Mouse (Mus musculus) cerebellum, postnatal 14 days (tissue): Measurements from ENCODE around the gene Btn2a2.
A peak's percentile ranks its signal among the peaks of the same experiment; 100 is the strongest.

Experiments
- DNase-seq, 2 experiments: peaks; one replicate each; pipeline ENCODE4 v3.0.0; 2021; ENCODE audit warnings: mixed read lengths in 2 of 2

Btn2a2 gene

DNA sequence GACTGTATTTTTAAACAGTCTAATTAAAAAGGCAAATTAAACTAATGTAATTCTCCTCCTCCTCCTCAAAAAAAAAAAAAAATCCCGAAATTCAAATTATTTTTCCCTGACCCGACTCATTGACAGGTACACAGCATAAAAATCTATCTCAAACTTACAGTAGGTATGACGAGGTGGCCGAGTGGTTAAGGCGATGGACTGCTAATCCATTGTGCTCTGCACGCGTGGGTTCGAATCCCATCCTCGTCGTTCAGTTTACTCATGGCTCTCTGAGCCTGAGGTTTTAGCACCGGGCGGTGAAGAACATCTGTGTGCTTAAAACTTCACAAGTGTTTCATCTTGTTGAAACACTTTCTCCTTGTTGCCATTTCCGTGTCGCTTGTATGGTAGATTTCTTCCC lies 33.0 kb upstream of the Btn2a2 start:
- DNase-seq = peak; percentile 78 to 86

DNA sequence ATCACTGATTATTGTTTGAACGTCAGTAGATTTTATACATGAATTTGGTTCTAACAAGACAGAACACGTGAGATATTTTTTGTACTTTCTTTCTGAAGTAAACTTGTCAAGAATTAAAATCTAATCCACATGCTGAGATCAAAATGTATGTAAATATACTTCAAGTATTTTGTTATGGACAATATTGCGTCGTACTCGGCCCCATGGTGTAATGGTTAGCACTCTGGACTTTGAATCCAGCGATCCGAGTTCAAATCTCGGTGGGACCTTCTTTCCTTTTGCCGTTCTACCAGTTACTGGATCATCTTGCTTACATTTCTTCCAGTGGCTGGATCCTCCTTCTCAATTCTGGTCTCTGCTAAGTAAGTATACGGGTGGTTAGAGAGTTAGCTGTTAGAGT lies 30.8 kb upstream of the Btn2a2 start:
- peak; percentile 82 to 83 for DNase-seq

DNA sequence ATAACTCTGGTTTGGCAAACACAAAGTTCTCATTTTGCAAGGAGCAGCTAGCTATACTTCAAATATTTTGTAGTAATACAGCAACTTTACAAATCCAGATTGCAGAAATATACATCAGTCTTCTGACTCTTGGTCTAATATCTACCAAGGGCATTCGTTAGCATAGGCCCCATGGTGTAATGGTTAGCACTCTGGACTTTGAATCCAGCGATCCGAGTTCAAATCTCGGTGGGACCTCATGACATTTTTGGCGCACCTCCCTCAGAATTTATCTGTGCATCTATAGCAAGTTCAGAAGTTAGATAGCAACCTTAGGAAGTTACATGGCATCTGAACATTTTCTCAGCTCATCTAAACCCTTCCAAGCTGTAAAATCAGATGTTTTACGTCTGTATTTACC lies 30.2 kb upstream of the Btn2a2 start:
- DNase-seq = peak; percentile 87 to 88

- no peak for DNase-seq
Observed at GRCm38 (mm10) chr13:23518295-23518603, 29.6 kb upstream of the Btn2a2 start.

- peak; percentile 91 to 93 for DNase-seq
Observed at GRCm38 (mm10) chr13:23517603-23518294, 29.1 kb upstream of the Btn2a2 start.

- DNase-seq = peak; percentile 87 to 90
Observed at GRCm38 (mm10) chr13:23516822-23517602, 28.4 kb upstream of the Btn2a2 start.

GRCm38 (mm10) chr13:23515826-23516620 lies 27.4 kb upstream of the Btn2a2 start:
- no peak for DNase-seq

- no peak for DNase-seq
Observed at GRCm38 (mm10) chr13:23515281-23515680, 26.6 kb upstream of the Btn2a2 start.

DNA sequence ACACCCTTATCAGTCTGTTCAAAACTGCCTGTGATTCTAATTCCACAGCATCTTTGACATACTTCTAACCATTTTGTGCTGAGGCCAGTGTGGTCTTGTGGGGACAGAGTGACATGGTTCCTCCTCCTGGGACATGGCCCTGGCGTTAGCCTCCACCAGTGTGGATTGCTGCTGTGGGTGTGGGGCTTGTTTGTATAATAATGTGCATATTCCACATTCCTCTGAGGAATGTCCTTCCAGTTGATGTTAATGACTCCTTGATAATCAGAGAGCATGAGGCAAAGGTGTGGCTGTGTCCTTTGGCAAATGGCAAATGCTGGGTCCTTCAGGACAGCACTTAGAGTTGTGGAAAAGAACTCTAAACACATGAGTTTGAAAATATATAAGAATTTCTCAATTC lies 24.9 kb upstream of the Btn2a2 start:
- no peak for DNase-seq

DNA sequence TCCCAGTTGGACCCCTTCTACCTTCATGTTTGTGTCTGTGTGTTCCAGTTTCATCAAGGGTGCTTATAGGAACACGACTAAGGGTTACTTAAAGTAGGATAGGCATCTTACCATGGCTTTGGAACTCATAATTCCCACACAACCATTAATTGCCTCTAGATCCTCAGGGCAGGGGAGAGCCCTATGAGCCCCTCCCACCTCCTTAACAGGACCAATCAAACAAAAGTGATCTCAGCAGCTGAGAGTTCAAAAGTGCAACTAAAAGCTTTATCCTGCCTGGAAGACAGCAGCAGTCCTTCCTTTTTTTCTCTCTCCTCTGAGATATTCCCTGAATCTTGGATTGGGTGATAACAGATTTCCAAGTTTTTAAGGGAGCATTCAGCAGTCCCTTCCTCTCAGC lies 21.5 kb upstream of the Btn2a2 start:
- no peak for DNase-seq

DNA sequence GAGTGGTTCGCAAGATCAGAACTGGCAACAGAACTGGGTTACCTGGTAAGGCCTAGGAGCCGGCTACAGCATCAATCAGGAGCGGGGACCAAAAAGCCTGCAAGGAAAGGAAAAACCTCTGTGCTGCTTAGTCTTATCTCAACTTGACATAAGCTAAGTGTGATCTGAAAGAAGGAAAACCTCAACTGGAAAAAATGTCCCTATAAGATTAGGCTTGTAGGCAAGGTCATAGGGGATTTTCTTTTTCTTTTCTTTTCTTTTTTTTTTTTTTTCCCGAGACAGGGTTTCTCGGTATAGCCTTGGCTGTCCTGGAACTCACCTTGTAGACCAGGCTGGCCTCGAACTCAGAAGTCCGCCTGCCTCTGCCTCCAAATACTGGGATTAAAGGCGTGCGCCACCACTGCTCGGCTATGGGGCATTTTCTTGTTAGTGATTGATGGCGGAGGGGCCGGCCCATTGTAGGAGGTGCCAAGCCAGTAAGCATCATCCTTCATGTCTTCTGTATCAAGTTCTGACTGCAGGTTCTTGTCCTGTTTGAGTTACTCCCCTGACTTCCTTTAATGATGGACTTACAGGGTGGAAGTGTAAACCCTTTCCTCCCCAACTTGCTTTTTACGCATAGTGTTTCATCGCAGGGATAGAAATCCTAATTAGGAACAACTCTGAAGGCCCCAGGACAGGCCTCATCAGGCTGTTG lies 18.3 kb upstream of the Btn2a2 start:
- DNase-seq = peak in 1 of 2 experiments; percentile 12

DNA sequence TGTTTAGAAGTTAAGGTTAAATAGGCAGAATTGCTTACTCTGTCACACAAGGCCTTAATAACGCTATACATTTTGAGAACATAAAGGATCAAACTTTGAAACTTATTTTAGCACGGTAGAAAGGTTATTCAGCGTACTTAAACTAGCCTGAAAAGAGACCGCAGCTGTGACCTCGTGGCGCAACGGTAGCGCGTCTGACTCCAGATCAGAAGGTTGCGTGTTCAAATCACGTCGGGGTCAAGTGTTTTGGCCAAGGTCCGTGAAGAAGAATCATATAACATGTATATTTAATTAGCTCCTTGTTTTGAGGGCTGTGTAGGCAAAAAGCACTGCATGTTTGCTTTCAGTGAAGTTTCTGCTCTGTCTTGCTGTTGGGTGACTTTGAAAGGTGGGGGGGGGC lies 17.7 kb upstream of the Btn2a2 start:
- peak; percentile 43 to 60 for DNase-seq

GRCm38 (mm10) chr13:23505662-23506345 lies 17.1 kb upstream of the Btn2a2 start:
- no peak for DNase-seq

- peak; percentile 74 to 79 for DNase-seq
Observed at GRCm38 (mm10) chr13:23503797-23504196, 15.1 kb upstream of the Btn2a2 start.

- DNase-seq = no peak
Observed at GRCm38 (mm10) chr13:23502916-23503315, 14.3 kb upstream of the Btn2a2 start.

- no peak for DNase-seq
Observed at GRCm38 (mm10) chr13:23502031-23502567, 13.4 kb upstream of the Btn2a2 start.

GRCm38 (mm10) chr13:23501511-23501910 lies 12.9 kb upstream of the Btn2a2 start:
- DNase-seq = no peak

DNA sequence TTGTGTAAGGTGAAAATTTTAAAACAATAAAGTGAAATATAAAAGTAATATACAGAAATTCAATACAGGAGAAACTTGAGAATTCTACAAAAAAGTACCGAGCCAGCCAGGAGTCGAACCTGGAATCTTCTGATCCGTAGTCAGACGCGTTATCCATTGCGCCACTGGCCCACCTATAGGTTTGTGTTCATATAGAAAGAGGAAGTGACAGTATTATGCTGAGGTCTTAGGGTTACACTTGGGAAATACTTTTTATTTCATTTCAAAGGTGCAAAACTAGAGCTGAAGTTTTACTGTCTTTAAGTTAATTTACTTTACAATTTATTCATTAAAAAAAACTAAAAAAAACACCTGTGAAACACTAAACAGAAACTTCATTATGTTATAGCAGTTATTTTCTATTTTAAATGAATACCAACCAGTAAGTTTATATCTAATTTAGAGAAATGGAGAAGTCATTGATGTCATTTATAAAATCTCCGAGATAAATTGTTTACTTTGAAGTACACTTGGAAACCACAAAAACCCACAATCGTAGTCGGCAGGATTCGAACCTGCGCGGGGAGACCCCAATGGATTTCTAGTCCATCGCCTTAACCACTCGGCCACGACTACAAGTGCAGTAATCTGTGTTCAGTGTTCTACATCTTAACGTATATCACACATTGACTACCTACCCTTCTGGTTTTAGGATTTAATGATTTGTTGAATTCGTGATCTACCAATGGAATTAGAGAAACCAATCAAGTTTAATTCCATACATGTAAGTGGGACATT lies 12.0 kb upstream of the Btn2a2 start:
- peak; percentile 47 to 52 for DNase-seq

DNA sequence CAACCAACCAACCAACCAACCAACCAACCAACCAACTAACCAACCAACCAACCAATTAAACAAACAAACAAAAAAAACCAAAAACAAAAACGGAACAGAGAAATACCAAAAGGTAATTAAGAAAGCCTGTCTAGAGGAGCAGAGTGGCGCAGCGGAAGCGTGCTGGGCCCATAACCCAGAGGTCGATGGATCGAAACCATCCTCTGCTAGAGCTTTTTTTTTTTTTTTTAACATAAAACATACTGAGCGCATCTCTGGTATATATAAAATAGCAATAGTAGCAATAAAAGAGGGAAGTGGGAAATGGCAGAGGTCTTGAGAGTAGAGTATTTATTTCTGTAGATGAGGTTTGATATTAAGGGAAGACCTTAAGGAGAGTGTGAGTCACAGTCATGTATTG lies 11.3 kb upstream of the Btn2a2 start:
- no peak for DNase-seq

DNA sequence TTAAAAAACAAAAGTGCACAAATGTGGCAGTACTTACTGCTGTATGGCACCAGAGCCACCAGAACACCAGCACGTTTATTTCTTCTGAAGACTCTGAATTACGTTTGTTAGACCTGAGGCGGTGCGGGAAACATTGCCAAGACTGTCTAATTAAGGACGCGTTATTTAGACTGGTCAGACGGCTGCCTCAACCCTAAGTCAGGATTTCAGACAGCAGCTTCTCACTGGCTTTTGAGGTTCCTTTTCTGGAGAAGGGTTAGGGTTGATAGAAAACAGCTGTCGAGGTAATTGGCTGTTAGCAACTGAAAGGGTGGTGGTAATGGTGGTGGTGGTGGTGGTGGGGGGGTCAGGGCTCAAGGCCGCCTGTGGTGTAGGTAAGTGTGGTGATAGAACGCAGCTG lies 10.0 kb upstream of the Btn2a2 start:
- DNase-seq = no peak

DNA sequence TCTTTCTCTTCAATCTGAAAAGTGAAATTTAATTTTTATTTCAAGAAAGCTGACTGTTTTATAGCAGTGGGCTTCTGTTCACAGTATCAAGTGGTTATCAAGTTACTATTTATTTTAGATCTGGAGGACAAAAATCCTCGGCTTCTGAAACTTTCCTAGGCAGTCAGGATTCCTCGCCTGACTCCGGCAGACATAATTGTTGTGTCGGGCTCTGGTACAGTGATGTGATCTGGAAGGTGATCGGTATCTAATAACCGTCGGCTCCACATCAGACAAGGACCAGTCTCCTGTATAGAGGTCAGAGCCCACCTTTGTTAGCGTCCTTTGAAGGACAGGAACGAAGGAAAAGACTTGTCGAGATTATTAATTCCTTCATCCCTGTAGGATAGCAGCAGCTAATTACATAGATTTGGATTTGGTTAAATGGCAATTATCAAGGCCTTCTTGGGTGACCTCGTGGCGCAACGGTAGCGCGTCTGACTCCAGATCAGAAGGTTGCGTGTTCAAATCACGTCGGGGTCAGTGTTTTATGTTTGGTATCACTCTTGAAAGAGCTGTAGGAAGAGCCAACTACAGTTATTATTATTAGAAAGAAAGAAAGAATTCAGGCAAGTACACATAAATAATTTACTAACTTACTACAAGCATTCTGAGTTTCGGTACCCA lies 9.1 kb upstream of the Btn2a2 start:
- peak; percentile 29 to 37 for DNase-seq
